Mouse (Mus musculus) 416B (cell line): Measurements from ENCODE around the gene Olfr1158.
"Not testable (repeated sequence)": the region's sequence is repeated elsewhere in the genome, so short reads cannot be mapped to it uniquely, and the experiment has no call there.

Experiments
- DNase-seq: peaks from one replicate; pipeline ENCODE4 v3.0.0; 2011; ENCODE audit warnings: low read depth

The Olfr1158 gene

DNA sequence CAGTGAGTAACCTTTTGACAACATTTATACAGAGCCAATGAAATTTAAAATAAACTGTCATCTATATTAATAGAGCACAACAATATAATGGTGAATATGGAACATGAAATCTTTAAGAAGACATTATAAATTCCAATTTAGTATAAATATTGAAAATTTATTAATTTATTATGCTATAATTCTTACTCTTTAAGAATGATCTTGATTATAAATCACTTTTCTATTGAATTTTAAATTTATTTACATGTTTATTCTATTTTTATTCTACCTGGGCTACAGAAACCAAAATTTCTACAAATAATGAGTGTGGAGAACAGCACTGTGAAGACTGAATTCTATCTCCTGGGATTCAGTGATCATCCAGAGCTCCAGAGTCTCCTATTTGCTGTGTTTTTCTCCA is at the start of gene Olfr1158:
Gene Olfr1158 (plus strand): TSS at position 301 of the 400 bp plus-strand sequence.
- DNase-seq = no peak

DNA sequence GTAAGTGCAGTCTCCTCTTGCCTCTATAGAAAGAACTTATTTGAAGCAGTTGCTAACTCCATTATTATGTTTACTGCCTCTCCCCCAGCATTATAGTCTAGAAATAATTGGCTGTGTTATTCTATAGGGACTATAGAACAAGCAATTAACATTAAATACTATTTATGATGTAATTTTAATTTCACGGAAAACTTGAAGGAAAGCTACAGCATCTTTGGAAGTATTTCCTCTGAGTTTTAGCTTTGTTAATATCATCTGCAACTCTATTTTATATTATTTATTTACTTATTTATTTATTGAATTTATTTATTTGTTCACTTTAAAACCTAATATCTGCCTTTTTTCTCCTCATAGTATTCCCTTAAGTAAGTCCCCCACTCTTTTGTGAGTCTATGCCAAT is 44.9 kb upstream of the Olfr1158 start, which contains the start of gene Olfr1155:
Gene Olfr1155 (minus strand): TSS at position 101 of the 400 bp plus-strand sequence.
- no peak for DNase-seq

DNA sequence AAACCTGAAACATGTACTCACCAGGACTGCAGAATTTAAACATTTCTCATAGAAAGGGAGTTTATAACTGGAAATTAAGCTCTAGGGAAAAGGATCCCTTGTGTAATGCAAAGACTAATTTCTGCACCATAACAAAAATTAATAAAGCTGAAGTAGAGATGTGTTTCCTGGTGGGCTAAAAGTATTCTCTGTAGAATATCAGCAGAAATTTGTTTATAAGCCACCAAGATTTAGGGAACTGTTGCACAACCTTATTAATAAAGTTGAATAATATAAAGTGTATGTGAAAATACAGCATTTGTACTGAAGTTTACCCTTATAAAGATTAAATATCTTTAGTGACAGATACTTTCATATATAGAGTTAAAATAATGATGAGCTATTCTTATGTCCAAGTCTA is 36.9 kb upstream of the Olfr1158 start, which contains the start of gene Olfr1156:
Gene Olfr1156 (minus strand): TSS at position 101 of the 400 bp plus-strand sequence.
- DNase-seq = no peak

DNA sequence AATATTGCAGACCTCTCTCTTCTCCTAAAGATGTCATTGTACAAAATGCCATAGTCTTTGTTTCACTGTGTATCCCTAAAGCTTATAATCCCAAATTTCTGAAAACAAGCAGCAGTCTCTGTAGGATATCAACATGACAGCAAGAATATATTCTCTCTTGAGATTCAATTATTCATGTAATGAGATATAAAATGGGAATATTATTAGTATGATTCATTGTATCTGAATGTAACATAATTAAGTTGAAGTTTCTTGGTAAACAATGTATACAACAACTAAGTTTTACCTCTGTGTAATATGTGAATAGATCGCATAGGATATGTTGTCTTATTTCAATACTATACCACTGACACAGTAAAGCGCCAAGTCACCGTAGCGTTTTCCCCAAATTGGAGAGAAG is 21.7 kb upstream of the Olfr1158 start, which contains the start of gene Olfr1157:
Gene Olfr1157 (minus strand): TSS at position 101 of the 400 bp plus-strand sequence.
- DNase-seq = no peak

DNA sequence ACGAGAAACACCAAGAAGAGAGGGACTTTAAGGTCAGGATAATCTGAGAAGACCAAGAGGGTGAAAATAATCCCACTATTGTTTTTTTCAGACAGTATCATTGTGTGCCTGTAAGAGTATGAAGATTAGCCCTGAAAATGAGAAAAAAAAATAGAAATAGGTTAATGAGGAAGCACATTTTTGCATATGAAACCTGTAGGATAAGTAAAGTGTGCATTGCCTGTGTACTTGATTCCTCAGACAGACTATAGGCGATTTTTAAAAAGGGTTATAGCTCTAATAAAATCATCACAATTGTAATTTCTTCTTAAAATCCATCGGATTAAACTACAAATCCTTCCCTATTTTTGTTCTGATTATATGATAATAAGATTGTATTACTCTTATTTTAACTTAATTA is 15.3 kb upstream of the Olfr1158 start, which contains the start of gene Olfr74:
Gene Olfr74 (minus strand): TSS at position 101 of the 400 bp plus-strand sequence.
- DNase-seq = no peak

DNA sequence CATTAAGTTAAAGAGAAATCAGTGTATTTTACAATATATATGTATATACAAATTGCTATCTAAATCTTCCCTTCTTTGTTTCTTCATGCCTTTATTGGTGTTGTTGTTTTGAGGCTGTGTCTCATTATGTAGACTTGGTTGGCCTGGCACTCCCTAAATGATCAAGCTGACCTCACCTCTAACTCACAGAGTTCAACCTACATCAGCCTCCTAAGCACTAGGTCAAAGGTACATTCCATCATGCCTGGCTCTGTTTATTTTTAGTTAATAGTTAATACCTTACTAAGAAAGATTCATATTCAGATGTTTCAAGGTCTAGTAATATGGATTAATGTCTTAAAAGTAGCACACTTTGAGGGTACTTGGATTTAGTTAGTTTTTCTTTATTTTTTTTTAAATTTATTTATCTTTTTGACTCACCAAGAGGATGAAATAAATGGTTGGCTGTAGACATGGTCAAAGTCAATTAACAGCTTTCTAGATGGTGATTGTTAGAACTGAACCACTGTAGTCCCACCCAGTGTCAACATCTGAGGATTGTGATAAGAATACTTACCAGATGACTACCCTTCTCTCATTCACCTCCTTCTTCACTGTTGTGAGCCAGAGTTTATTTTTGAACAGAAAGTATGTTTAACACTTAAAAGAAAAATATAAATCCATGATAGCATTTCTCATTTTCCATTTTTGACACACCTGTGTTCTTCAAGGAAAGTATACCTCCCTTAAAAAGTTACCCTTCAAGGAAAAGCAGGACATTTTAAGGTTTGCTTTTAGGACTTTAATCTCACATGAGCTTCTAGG is 17.8 kb downstream of the Olfr1158 start, which contains the start of gene Olfr1160:
Gene Olfr1160 (minus strand): TSS at position 754 of the 804 bp plus-strand sequence.
- DNase-seq = no peak

DNA sequence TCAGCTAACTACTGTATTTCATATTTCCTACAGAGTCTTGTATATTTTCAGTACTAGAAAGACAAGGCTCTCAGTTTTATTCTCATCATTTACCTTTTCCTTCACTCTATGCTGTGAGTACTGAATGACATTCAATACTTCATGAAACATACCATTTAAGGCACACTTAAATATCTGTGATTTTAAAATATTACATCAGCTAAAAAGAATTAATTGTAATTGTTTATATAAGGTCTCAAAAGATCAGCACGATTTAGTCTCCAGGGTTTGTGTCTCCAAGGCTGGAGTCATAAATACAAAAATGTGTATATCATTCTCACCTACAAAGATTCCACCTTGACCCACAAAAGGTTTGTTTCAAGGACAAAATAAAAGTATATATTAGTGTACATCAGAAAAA is 32.6 kb downstream of the Olfr1158 start, which contains the start of gene Olfr1161:
Gene Olfr1161 (plus strand): TSS at position 301 of the 400 bp plus-strand sequence.
- not testable (repeated sequence) for DNase-seq

DNA sequence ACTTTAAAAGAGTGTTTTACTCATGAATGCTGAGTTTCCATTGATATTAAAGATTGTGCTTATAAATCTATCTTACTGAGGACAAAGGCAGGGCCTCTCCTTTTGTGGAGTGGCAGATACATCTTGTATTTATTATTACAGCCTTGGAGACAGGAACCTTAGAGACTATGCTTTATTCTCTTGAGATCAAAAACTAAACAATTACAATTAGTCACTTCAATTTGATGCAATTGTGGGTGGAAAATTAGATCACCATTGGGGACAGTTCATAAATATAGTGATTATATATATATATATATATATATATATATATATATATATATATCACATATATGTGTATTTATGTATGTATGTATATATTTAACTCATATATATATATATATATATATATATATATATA is 47.7 kb downstream of the Olfr1158 start, which contains the start of gene Olfr73:
Gene Olfr73 (minus strand): TSS at position 101 of the 400 bp plus-strand sequence.
- DNase-seq = no peak
